Mouse (Mus musculus) layer of hippocampus, adult 2 months (tissue): ENCODE results near the gene Map2k5. TPM values are rescaled to one million over a fixed set of nuclear protein-coding genes. Genes with fewer than 3 reads are reported as not detected.

Experiments
- DNase-seq, 2 experiments: peaks; one replicate each; pipeline ENCODE4 v3.0.0; 2022; ENCODE audit warnings: low spot score in 2 of 2
- H3K27ac ChIP-seq: fragments of 200-600 bp; 2 replicates; pipeline ENCODE4 v1.8.1; 2022
- H3K4me3 ChIP-seq: fragments of 200-600 bp; 2 replicates; pipeline ENCODE4 v1.8.1; 2022; ENCODE audit warnings: mild to moderate bottlenecking
- CTCF ChIP-seq: fragments of 200-600 bp; conservative IDR thresholded peaks from 2 replicates; pipeline ENCODE4 v1.8.1; 2022; ENCODE audit warnings: antibody characterized with exemption, mild to moderate bottlenecking, moderate library complexity
- total RNA-seq, 2 experiments: library from RNA; stranded (reverse); gene quantifications; 2 replicates each; pipeline ENCODE4 v1.2.3; 2021

Gene Map2k5
- total RNA-seq, 2 experiments from 2014 or later: 33.2 to 36.1 TPM

GRCm38 (mm10) chr9:63183864-63184263 lies 193.8 kb downstream of the Map2k5 start:
- TF ChIP-seq CTCF: no peak
- no peak overlapping the region for H3K4me3 ChIP-seq
- no peak overlapping the region for H3K27ac ChIP-seq
- no peak for DNase-seq

GRCm38 (mm10) chr9:63182306-63182960 lies 195.3 kb downstream of the Map2k5 start:
- Histone ChIP-seq H3K4me3 (no peak overlapping the region), H3K27ac (0 out of 2 replicates have a peak overlapping the region, but pooled peaks have one; percentile 1)
- no peak for DNase-seq
- no peak for TF ChIP-seq CTCF

DNA sequence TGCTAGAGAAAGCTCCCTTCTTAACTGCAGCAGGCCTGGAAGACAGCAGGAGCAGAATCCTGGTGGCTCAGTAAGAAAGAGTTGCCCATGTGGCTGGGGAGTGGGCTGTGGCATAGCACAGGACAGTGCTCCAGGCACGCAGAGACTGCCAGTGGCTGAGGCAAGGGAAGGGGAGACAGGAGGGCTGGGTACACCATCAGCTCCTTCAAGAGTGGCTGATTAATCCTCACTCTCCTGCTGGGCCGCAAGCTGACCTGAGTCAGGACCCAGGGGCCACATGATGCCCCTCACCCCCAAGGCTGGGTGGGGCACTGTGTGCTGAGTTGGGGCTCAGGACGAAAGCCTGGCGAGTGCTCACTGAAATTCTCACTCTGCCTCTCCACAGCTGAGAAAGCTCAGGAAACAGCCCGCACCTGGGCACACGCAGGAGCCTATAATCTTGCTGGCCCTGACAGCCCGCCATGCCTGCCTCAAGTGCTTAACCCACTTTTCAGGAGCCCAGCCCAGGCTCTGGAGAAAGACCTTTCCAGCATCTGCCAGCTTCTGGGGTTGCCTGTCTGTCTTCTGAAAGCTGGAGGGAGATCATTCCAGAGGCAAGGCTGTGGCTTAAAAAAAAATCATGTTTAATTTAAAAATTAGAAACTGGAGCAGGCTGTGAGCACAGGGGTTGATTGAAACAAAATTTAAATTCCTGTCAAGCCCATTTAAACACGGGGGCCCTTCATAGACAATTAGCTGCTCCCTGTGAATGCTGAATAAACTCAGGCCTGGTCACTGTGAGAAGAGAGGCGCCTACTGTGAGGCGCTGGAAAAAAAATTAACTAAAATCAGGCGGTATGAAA lies 196.1 kb downstream of the Map2k5 start:
- 0 out of 2 replicates have a peak overlapping the region, but pooled peaks have one; percentile 1 for H3K27ac ChIP-seq
- no peak overlapping the region for H3K4me3 ChIP-seq
- no peak for DNase-seq
- TF ChIP-seq CTCF: no peak

- DNase-seq: no peak
- H3K4me3 ChIP-seq: no peak overlapping the region
- TF ChIP-seq CTCF: no peak
- no peak overlapping the region for H3K27ac ChIP-seq
These were observed 199.4 kb downstream of the Map2k5 start for GRCm38 (mm10) chr9:63178296-63178695.

- Histone ChIP-seq H3K4me3 (no peak overlapping the region), H3K27ac (no peak overlapping the region)
- DNase-seq: no peak
- TF ChIP-seq CTCF: no peak
These were observed 203.5 kb downstream of the Map2k5 start for GRCm38 (mm10) chr9:63174001-63174721.

- TF ChIP-seq CTCF: no peak
- H3K27ac ChIP-seq: no peak overlapping the region
- DNase-seq: no peak
- no peak overlapping the region for H3K4me3 ChIP-seq
These were observed 205.8 kb downstream of the Map2k5 start for GRCm38 (mm10) chr9:63171951-63172350.

DNA sequence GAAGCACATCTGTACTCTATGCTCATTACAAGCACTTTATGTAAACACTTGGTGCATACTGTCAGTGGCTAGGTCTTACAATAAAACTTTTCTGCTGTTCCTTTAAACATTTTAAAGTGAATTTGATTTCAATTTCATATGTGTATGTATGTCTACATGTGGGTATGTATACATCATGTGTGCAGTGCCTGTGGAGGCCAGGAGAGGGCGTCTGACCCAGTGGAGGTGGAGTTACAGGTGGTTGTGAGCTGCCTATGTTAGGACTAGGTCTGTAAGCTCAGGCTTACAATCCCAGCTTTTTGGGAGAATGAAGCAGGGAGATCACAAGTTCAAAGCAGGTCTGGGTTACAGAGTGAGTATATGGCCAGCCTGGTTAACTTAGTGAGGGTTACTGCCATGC lies 208.6 kb downstream of the Map2k5 start:
- Histone ChIP-seq H3K27ac (no peak overlapping the region), H3K4me3 (no peak overlapping the region)
- TF ChIP-seq CTCF: peak; percentile 42
- DNase-seq: no peak

GRCm38 (mm10) chr9:63165070-63165469 lies 212.6 kb downstream of the Map2k5 start:
- DNase-seq: no peak
- no peak overlapping the region for H3K27ac ChIP-seq
- no peak for TF ChIP-seq CTCF
- no peak overlapping the region for H3K4me3 ChIP-seq

DNA sequence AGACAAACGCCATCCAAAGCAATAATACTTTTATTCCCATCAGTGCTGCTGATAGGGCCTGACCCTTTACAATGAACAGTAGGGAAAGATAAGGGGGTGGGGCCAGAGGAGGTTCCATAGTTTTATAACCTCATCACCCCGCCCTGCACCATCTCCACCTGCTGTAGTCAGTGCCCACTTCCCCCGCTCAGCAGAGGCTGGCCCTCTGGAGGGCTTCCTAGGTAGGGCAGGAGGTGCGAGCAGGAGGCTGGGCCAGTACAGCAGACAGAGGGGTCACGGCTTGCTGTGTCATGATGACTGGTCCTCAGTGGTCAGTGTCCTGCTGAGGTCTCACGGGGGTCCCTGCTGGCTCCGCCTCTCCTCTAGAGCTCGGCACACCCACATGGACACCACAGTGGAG lies 213.9 kb downstream of the Map2k5 start:
- no peak for DNase-seq
- no peak for TF ChIP-seq CTCF
- H3K4me3 ChIP-seq: no peak overlapping the region
- no peak overlapping the region for H3K27ac ChIP-seq

DNA sequence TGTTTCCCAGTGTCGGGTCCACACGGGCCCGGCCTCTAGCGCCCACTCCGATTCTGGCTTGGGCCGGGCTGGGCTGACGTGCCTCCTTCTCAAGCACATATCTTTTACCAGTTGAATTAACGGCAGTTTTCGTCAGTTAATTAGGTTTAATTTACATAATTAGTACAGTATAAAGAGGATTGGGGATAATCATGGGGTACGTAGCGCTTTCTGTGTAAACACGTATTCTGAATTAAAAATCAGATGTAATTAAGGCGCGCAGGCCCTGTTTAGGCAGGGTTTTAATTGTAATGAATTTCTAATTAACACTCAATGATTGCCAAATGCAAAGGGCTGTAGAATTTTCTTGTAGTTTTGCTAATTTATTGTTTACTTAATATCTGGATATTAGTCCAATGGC lies 225.8 kb downstream of the Map2k5 start:
- TF ChIP-seq CTCF: no peak
- DNase-seq: no peak
- H3K4me3 ChIP-seq: no peak overlapping the region
- H3K27ac ChIP-seq: no peak overlapping the region

GRCm38 (mm10) chr9:63151072-63151870 lies 226.4 kb downstream of the Map2k5 start:
- H3K27ac ChIP-seq: no peak overlapping the region
- TF ChIP-seq CTCF: no peak
- DNase-seq: no peak
- H3K4me3 ChIP-seq: no peak overlapping the region

DNA sequence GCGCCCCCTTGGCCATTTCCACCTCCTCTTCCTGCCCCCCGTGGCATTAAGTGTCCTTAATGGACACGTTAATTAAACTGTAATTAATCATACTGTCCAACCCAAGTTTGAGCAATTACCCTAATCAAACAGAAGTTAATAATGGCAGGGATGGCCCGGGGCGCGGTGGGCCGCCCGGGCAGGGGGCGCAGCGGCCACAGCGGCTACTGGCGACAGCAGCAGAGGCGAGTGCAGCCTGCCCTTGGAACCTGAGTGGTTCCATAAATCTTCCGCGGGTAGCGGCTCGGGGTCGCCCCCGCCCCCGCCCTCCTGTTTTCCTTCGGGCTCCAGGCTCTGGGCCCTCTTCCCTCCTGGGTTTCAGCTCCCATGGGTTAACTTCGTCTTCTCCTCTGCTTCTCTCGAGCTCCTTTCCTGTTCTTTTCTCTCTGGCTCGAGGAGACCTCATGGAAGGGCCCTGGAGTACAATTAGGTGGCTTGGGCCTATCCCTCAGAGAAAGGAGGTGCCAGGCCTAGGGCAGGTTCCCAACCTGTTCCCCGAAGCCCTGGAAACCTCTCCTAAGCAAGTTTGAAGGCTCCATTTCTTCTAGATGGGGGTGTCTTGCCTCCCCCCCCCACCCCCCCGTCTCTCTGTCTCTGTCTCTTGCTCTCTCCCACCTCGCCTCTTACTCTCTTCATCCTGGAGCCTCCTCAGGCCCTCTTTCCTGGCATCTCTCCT lies 227.5 kb downstream of the Map2k5 start:
- no peak for DNase-seq
- Histone ChIP-seq H3K4me3 (no peak overlapping the region), H3K27ac (no peak overlapping the region)

More for the DNA sequence above, 227.5 kb downstream of the Map2k5 start:
- no peak for TF ChIP-seq CTCF
